Mouse (Mus musculus) neutrophil, adult 5-6 weeks (primary cell): ENCODE results near the gene Carm1. TPM values are rescaled to one million over a fixed set of nuclear protein-coding genes. Genes with fewer than 3 reads are reported as not detected.
A peak's percentile ranks its signal among the peaks of the same experiment; 100 is the strongest.
"Not testable (repeated sequence)": the region's sequence is repeated elsewhere in the genome, so short reads cannot be mapped to it uniquely, and the experiment has no call there.

ENCODE experiments used
- ATAC-seq: fragments of 151-379, 151-347 bp; 2 replicates; pipeline ENCODE4 v1.8.0; 2017; ENCODE audit warnings: mild to moderate bottlenecking, moderate TSS enrichment; ENCODE audit not compliant: insufficient number of reproducible peaks, poor library complexity, low FRiP score, severe bottlenecking; ENCODE audit errors: extremely low read depth
- total RNA-seq: library from RNA; stranded (forward); fragments of 200-1000 nt; gene quantifications from 2 replicates; pipeline ENCODE4 v1.2.3, GENCODE M21; 2017

Gene Carm1
- total RNA-seq, 1 experiment from 2014 or later: 17.6 TPM

GRCm38 (mm10) chr9:21567051-21567450 lies 20.4 kb downstream of the Carm1 start:
- no peak for ATAC-seq

- ATAC-seq: no peak
These were observed 22.1 kb downstream of the Carm1 start for GRCm38 (mm10) chr9:21568657-21569255.

GRCm38 (mm10) chr9:21574012-21574801 lies 27.5 kb downstream of the Carm1 start:
- no peak for ATAC-seq

- no peak for ATAC-seq
These were observed 28.6 kb downstream of the Carm1 start for GRCm38 (mm10) chr9:21575253-21575652.

GRCm38 (mm10) chr9:21576286-21576685 lies 29.6 kb downstream of the Carm1 start:
- ATAC-seq: no peak

GRCm38 (mm10) chr9:21578226-21578625 lies 31.5 kb downstream of the Carm1 start:
- ATAC-seq: no peak

GRCm38 (mm10) chr9:21585401-21585800 lies 38.7 kb downstream of the Carm1 start:
- ATAC-seq: no peak

GRCm38 (mm10) chr9:21587678-21588349 lies 41.1 kb downstream of the Carm1 start:
- no peak for ATAC-seq

GRCm38 (mm10) chr9:21588350-21588749 lies 41.7 kb downstream of the Carm1 start:
- no peak for ATAC-seq

GRCm38 (mm10) chr9:21589538-21589937 lies 42.8 kb downstream of the Carm1 start:
- ATAC-seq: no peak

- ATAC-seq: no peak
These were observed 44.6 kb downstream of the Carm1 start for GRCm38 (mm10) chr9:21591127-21591830.

GRCm38 (mm10) chr9:21591831-21592702 lies 45.4 kb downstream of the Carm1 start:
- ATAC-seq: peak; percentile 25; the same call in 1 of the 2 replicates

- ATAC-seq: peak; percentile 69
These were observed 46.0 kb downstream of the Carm1 start, which contains the start of the genes Timm29 and Yipf2 for GRCm38 (mm10) chr9:21592703-21593121. Gene Timm29 (plus strand): TSS chr9:21592722. Gene Yipf2 (minus strand): TSS chr9:21592828.

- 0 out of 2 replicates have a peak, but pooled peaks have one; percentile 14 for ATAC-seq
These were observed 46.5 kb downstream of the Carm1 start for GRCm38 (mm10) chr9:21593122-21593721.

GRCm38 (mm10) chr9:21594350-21594749 lies 47.7 kb downstream of the Carm1 start:
- not testable (repeated sequence) for ATAC-seq

- no peak for ATAC-seq
These were observed 48.1 kb downstream of the Carm1 start for GRCm38 (mm10) chr9:21594838-21595237.

- peak; percentile 48; the same call in 1 of the 2 replicates for ATAC-seq
These were observed 51.5 kb downstream of the Carm1 start for GRCm38 (mm10) chr9:21598198-21598597.

- no peak for ATAC-seq
These were observed 53.5 kb downstream of the Carm1 start for GRCm38 (mm10) chr9:21600186-21600585.
